Mouse (Mus musculus): ENCODE measurements around the gene Ccdc12. TPM values are rescaled to one million over a fixed set of nuclear protein-coding genes. Genes with fewer than 3 reads are reported as not detected.

Gene Ccdc12
- total RNA-seq, 2 experiments from 2014 or later: 32.8 to 67.1 TPM

DNA sequence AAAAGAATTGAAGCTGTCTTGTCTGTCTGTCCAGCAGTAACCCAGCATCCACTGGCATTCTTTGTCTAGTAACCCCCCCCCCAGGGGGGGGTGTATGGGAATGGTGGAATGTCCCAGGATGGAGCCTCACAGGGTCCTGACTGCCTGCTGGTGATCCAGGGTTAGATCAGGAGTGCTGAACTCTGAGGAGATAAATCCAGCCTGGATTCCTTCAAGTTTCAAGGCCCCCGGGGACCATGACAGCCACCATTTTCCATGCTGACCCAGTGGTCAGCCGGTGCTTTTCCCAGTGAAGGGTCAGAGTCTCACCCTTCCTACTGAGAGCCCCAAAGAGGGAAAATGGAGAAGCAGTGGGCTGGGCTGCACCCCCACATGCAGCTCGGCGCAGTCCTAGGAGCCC, 75.6 kb downstream of the Ccdc12 start:
- no peak for ATAC-seq (replicated peaks; ENCODE audit: low FRiP score, poor library complexity, severe bottlenecking)

DNA sequence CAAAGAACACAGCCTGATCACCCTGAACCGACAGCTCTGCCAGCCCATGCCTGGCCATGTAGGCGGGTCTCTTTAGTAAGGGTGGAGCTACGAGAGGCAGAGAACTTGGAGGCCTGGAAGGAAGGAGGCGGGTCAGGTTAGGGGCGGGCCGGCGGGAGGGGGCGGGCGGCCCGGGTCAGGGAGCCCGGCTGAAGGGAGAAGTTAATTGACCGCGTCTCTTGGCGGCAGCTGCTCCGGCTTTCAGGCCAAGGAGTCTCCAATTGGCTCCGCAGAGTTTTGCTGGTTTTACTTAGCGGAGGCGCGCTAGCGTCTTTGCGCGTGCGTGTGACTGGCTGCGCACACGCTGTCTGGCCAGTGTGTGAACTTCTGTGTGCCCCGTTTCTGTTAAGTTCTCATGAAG, 76.3 kb downstream of the Ccdc12 start:
- ATAC-seq (replicated peaks; ENCODE audit: low FRiP score, poor library complexity, severe bottlenecking): no peak

DNA sequence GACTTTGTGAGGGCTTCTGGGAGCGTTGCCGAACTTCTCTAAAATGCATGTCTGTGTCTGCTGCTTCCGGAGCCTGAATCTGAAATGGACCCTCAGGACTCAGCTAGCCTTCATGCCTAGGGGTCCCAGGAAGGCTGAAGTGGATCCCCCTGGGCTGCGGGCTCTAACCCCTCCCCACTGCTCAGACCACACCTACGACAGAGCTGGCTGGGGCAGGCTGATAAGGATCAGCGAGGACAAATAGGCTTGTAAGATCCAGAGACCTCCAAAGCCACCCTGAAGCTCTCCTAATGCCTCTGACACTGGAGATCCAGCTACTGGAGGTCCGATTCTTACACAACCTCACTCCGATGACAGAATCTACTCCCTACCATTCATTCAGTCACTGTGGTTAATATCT, 76.8 kb downstream of the Ccdc12 start:
- ATAC-seq (replicated peaks; ENCODE audit: low FRiP score, poor library complexity, severe bottlenecking): no peak

DNA sequence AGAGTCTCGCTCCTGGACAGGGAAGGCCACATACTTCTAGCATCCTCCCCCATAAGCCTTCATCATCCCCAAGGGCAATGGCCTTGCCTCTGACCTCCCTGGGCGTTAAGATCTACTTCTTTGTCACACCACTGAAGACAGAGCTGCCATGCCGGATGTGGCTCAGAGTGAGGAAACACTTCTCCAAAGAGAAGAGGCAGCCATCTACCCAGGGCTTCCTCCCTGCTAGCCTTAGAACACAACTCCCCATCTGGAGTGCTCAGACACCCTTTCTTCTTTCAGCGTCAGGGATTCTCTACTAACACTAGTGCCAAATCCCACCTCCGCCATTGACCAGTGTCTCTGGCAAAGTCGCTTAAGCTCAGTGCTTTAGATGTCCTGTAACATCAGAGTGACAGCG, 77.9 kb downstream of the Ccdc12 start:
- ATAC-seq (replicated peaks; ENCODE audit: low FRiP score, poor library complexity, severe bottlenecking): no peak

DNA sequence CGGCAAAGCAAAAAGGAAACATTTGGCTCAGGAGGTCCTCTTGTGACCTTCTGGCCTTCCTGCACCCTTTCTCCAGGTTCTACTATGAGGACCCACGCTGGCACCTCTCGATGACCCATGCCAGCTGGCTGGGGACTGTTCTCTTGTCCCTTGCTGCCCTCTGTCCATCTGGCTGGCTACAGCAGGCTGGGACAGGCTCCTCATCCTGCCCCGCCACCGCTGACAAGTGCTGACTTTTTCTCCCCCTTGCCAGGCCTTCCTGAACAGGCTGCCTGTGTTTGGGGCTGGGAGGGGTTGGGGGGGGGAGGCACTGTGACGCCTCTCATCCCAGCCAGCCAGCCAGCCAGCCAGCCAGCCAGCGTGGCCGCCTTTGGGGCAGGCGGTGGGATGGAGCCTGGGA, 80.1 kb downstream of the Ccdc12 start:
- no peak for ATAC-seq (replicated peaks; ENCODE audit: low FRiP score, poor library complexity, severe bottlenecking)

DNA sequence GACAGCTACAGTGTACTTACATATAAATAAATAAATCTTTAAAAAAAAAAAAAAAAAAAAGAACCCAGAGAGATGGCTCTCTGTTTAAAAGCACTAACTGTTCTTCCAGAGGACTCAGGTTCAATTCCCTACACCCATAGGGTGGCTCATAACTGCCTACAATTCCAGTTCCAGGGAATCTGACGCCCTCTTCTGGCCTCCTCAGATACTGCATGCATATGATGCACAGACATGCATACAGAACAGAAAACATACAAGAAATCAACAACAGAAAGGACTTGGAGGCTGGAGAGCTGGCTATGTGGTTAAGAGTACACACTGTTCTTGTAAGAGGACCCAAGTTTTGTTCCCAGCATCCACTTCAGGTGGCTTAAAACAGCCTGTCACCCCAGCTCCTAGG, 81.8 kb downstream of the Ccdc12 start:
- no peak for ATAC-seq (replicated peaks; ENCODE audit: low FRiP score, poor library complexity, severe bottlenecking)

DNA sequence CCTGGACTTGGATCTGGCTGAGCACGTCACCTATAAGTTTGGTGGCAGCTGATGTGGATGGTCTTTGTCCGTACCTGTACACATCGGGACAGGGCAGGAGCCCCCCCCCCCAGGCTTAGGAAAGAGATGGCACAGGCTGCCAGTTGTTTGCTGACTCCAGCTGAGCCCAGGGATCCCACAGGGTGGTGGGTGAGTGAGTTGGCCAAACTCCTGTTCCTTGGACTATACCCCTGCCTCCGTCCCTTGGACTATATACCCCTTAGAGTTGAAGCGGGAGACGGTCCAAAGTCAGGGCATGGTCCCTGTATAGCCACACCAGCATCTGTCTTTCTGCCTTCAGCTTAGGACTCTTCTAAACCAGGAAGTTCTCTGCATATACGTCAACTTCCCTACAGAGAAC, 83.7 kb downstream of the Ccdc12 start:
- no peak for ATAC-seq (replicated peaks; ENCODE audit: low FRiP score, poor library complexity, severe bottlenecking)

DNA sequence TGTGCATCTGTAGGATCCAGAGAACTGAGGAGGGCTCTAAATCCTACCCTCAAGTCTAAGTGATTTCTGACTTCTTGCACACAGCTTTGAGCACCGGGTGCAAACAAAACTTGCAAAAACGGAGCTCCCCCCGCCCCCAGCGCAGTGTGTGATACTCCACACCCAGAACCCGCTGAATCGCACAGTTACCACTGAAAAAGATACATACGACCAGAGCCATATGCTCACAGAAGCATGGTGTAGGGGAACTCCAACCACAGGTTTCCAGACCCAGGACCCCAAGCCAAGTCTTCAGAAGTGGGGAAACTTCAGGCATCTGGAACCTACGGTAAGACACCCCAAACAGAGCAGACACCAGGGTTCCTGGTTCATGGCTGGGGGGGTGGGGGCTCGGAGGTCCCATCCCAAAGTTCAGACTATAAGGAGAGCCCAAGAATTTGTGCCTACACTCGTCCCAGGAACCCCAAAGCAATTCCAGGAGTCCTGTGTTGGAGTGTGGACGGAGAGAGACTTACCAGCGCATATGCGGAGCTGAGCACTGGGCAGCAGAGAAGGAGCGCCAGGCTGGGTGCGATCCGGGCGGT, 85.5 kb downstream of the Ccdc12 start, which contains the start of gene Myl3:
Gene Myl3, plus strand, starts transcription at position 151 of the 584 bp plus-strand sequence.
- ATAC-seq (replicated peaks; ENCODE audit: low FRiP score, poor library complexity, severe bottlenecking): no peak

DNA sequence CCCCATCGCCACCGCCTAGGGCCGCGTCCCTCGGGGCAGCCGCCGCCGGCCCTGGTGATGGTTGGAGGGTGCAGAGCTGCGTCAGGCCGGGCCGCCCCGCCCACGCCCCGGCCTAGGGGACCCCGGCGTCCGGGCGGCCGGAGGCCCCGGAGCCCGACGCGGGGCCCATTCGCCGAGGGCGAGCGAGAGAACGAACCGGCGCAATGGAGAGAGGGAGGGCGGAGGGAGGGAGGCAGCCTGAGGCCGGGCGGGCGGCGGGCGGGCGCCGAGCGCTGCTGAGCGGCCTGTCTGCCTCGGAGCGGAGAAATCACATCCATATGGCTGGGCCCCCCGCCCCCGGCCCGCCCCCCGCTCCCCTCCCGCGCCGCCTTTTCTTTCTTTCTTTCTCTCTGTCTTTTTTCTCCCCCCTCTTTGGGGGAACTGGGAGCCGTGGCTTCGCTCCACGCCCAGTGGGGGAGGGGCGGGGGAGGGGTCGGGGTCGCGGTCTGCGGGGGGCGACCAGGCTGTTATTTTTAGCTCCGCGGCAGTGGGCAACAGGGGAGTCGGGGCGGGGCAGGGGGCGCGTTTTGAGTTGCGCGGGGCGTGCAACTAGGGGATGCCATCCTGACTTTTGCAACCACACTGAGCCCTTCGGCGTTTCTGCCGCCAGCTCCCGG, 86.1 kb downstream of the Ccdc12 start:
- ATAC-seq (replicated peaks; ENCODE audit: low FRiP score, poor library complexity, severe bottlenecking): no peak

DNA sequence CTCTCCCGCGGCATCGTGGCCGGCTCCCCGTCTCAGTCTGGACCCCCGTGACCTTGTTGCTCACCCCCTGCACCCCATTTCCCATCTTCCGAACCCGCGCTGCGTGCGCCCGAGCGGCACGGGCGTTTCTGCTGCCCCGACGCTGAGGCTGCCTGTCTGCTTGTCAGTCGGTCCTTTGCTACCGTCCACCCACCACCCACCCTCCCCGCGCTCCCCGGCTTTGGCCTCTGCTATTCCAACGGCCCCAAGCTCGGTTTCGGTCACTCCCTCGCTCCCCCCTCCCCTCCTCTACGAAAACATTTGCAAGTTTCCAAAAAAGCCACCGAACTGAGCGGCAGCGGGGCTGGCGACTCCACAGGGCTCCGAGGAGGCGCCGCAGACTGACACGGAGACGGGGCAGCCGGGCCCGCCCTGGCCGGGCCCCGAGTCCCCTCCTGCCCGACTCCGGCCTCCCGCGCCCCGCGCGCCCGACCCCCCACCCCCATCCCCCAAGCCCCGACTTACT, 86.7 kb downstream of the Ccdc12 start:
- ATAC-seq (replicated peaks; ENCODE audit: low FRiP score, poor library complexity, severe bottlenecking): no peak

DNA sequence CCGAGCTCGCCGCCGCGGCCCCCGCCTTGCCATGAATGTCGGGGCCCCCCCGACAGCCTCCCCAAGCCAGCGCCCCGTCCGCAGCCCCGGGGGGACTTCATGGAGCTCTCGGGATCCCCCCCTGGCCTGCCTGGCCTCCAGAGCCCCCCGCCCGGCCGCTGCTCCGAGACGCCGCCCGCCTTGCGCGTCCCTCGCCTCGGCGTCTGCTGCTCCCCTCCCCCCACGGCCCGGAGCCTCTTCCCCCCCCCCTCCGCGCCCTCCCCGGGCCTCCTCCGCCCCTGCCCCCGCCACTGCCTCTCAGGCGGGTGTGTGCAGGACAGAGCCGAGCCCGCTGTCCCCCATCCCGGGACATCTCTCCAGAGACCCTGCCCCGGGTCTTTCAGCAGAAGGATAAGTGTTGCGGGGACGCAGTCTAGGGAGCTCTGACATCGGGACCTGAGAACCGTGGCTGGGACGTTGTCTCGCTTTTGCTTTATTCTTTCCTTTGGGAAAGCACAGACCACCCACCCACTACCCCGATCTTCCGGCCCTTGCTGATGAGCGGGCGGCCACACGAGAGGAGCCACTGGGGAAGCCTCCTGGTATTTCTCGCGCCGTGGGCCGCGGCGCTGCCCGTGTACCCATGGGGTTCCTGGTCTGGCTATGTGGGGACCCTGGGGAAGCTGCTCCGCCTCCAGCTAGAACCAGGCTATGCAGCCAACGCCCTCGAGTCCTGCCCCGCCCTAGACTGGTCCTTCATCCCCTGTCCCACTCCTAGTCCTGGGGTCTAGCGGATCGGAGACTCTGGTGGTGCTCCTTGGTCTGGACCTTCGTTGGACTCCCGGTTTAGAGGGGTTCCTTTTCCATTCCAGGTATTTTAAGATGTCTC, 87.4 kb downstream of the Ccdc12 start:
- ATAC-seq (replicated peaks; ENCODE audit: low FRiP score, poor library complexity, severe bottlenecking): no peak

DNA sequence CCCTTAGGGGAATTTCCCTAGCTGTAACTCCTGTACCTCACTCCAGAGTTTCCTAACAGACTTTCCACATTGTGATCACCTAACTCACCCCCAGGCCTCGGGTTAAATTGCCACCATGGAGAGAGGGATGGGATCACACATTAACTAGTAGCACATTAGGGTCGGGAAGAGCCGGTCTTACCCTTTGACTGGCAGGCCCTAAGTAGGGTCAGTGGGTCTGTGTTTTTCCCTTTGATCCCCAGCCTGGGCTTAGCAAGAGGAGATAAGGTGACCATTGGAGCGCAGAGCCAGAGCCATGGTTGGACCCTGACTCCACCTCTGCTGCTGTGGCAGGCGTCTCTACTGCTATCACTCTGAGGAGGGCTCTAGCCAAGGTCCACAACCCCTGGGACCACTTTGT, 89.4 kb downstream of the Ccdc12 start:
- ATAC-seq (replicated peaks; ENCODE audit: low FRiP score, poor library complexity, severe bottlenecking): no peak

DNA sequence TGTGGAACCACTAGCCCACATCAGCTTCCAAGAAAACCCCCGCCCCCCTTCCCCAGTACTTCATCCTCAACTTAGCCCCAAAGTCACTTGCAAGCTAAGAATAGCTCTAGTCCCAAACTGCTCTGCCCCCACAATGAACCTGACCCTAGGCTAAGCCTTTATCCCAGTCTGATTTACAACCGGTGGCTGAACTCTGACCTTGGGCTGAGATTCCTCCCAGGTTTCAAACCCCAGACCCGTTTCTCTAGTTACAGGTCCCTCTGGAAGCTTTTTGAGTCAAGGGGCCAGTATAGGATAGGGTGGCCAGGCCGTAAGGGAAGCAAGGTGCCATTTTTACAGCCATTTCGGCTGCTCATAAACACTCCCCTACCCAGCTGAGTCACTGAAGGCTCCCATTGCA, 89.9 kb downstream of the Ccdc12 start:
- no peak for ATAC-seq (replicated peaks; ENCODE audit: low FRiP score, poor library complexity, severe bottlenecking)

DNA sequence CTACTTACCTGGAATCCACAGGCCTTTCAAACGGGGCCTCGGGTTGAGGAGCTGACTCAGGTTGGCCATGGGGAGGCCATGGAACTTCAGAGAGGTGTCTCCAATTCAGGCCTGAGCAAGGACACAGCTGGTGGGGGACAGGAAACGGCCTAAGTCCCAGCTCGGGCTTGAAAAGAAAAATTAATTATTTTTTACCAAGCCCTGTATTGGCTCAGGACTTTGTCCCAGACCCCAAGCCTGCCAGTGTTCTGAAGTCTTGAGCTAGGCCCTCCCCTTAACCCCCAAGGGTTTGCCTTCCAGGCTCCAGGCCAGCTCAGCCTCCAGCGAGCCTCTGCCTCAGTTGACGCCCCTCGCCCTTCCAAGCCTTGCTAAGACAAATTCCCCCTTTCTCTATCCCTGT, 90.7 kb downstream of the Ccdc12 start, which contains the start of gene Pth1r:
Gene Pth1r, minus strand, starts transcription at position 185 of the 400 bp plus-strand sequence.
- ATAC-seq (replicated peaks; ENCODE audit: low FRiP score, poor library complexity, severe bottlenecking): no peak

DNA sequence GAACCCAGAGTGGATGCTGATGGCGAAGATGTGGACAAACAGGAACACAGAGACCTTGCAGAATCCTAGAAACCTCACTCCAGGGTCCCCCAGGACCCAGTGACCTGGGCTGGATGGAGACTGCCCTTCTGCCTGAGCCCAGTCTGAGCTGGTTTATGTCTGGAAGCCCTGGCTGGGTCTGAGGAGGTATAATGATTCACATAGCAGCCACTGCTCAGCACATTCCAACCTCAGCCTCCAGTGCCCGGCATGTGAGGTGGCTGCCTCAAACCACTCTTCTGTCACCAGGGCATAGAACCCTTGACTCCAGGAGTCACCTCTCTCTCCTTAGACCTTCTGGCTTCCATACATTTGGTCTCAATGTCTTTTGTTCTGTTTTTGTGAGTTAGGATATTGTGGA, 92.1 kb downstream of the Ccdc12 start:
- no peak for ATAC-seq (replicated peaks; ENCODE audit: low FRiP score, poor library complexity, severe bottlenecking)

DNA sequence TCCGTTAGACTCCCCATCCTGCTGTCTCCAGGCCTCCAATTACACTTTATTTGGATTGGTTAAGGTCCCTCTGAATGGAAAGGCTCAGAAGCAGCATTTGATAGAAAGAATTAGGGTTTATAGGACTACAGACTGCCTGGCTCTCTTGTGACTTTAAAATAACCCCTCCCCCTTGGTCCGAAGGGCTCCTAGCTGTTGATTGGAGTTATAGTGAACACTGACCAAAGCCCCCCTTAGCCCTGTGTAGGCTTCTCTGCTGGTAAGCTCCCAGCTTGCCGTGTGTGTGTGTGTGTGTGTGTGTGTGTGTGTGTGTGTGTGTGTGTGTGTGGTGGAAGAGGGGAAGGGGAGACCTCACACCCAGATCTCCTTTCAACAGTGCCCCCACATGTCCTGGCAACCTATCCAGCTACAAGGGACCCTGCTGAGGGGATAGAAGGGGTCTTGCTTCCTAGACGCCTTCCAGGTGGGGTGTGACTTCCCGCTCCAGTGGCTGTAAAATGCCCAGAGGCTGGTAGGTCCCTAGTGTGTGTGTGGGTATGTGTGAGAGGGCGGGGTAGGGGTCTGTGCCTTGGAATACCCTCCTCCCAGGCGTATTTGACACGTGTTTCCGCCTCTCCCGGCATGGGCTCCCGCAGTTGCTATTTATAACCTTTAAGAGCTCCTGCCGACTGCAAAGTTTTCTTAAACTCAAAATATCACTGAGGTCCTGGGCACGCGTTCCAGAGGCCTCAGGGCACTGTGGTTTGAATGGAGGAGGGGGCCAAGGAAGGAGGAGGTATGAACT, 94.3 kb downstream of the Ccdc12 start:
- no peak for ATAC-seq (replicated peaks; ENCODE audit: low FRiP score, poor library complexity, severe bottlenecking)

DNA sequence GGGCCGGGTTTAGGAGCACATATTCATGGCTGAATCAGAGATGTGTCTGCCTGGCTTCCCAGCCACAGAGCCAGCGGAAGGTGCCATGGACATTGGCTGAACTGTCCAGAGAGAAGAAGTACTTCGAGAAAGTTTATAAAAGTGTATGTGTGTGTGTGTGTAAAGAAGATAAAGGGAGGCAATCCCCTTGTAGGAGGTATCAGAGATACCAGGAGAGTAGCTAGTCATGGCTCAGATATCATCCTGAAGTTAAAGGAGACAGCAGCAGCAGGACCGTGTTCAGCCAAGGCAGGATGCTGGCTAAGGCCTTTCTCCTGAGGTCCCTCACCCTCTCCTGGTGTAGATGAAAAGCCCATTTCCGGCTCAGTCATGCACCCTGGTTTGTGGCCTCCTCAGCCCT, 95.1 kb downstream of the Ccdc12 start:
- no peak for ATAC-seq (replicated peaks; ENCODE audit: low FRiP score, poor library complexity, severe bottlenecking)

DNA sequence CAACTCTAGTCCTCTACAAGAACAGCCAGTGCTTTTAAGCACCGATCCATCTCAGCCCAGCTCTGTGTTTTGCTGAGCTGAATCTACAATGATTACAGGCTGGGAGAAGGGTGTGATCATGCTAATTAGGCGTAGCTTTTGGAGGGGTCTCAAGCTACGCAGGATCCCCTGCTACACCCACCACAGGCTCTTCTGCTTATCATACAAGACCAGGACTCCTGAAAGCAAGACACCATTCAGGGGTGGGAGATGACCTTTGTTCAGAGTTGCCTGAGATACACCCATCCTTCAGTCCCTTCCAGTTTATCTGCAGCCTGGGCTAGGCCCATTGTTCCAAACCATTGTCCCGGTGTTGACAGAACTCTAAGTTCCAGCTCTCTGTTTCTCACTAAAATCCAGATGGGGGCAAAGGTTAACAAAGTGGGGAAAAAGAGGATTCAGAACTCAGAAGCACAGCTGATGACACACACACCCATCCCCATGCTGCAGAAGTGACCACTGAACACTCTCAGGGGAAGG, 96.7 kb downstream of the Ccdc12 start:
- no peak for ATAC-seq (replicated peaks; ENCODE audit: low FRiP score, poor library complexity, severe bottlenecking)

DNA sequence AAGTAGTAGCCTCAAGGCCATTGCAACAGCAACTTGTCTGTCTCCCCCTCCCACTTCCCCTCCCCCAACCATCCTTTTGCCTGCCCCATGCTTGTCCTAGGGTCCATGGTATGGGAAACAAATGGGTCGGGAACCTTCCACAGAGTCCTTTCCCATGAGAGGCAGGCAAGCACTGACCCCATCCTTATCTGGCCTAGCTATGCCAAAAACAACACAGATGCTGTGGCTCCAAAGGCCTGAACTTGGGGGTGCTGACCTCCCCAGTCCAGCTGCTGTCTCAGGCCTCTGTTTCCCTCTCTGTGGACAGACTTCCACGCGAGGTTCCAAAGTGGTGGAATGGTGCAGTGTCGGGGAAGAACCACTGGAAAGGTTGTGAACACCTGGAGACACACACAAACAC, 97.5 kb downstream of the Ccdc12 start:
- ATAC-seq (replicated peaks; ENCODE audit: low FRiP score, poor library complexity, severe bottlenecking): no peak

DNA sequence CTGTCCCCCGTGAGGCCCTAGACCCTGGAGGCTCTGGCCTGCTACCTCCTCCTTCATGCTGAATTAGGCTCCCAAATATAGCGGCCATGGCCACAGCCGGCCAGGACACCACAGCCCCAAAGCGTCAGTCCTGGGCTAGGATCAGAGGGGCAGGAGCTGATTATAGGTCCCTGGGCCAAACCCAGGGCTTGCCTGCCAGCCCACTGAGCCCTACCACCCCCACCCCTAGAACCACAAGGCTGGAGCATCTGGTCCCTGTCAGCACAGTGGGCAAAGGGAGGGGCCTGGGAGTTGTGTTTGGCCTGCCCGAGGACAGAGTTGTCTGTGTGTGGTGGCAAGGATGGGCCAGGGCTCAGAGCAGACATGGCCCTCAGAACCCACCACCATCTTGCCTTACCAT, 101.5 kb downstream of the Ccdc12 start:
- ATAC-seq (replicated peaks; ENCODE audit: low FRiP score, poor library complexity, severe bottlenecking): no peak

Measured in erythroid progenitor cell, adult 5-6 weeks (primary cell).